Mouse (Mus musculus) megakaryocyte, embryonic 14.5 days (primary cell): ENCODE data around the gene Alpk1.

Experiments used
- FLI1 ChIP-seq: IDR thresholded peaks from 2 replicates; pipeline ENCODE4 v1.6.1; 2012; ENCODE audit warnings: low read length, inconsistent platforms, mixed read lengths
- GATA1 ChIP-seq: IDR thresholded peaks from 3 replicates; pipeline ENCODE4 v1.6.1; 2012; ENCODE audit warnings: mixed read lengths, low read length, inconsistent platforms, borderline replicate concordance

- no peak for TF ChIP-seq FLI1
- TF ChIP-seq GATA1: no peak
Measured at GRCm38 (mm10) chr3:127633080-127634032, 147.0 kb downstream of the Alpk1 start, which contains the start of gene Neurog2.
